Mouse (Mus musculus): ENCODE data around the gene Arfgap1. TPM values are rescaled to one million over a fixed set of nuclear protein-coding genes. Genes with fewer than 3 reads are reported as not detected.

Gene Arfgap1
- total RNA-seq, 4 experiments from 2014 or later: 31.7 to 34.2 (median 33.0) TPM

- DNase-seq (ENCODE audit: low spot score in 2 of 2): no peak
These were observed 18.6 kb downstream of the Arfgap1 start for GRCm38 (mm10) chr2:180985635-180986034.

- DNase-seq (ENCODE audit: low spot score in 2 of 2): no peak
These were observed 19.4 kb downstream of the Arfgap1 start, which contains the start of gene Col20a1 for GRCm38 (mm10) chr2:180986449-180986848. Col20a1 (plus strand) TSS chr2:180986535.

GRCm38 (mm10) chr2:180987001-180987400 is 20.0 kb downstream of the Arfgap1 start:
- DNase-seq (ENCODE audit: low spot score in 2 of 2): no peak

GRCm38 (mm10) chr2:180987432-180988030 is 20.5 kb downstream of the Arfgap1 start:
- DNase-seq (ENCODE audit: low spot score in 2 of 2): no peak

- DNase-seq (ENCODE audit: low spot score in 2 of 2): no peak
These were observed 21.4 kb downstream of the Arfgap1 start for GRCm38 (mm10) chr2:180988347-180988913.

- no peak for DNase-seq (ENCODE audit: low spot score in 2 of 2)
These were observed 21.9 kb downstream of the Arfgap1 start for GRCm38 (mm10) chr2:180988948-180989347.

- no peak for DNase-seq (ENCODE audit: low spot score in 2 of 2)
These were observed 23.3 kb downstream of the Arfgap1 start for GRCm38 (mm10) chr2:180990347-180990746.

- no peak for DNase-seq (ENCODE audit: low spot score in 2 of 2)
These were observed 27.3 kb downstream of the Arfgap1 start for GRCm38 (mm10) chr2:180994360-180994759.

- no peak for DNase-seq (ENCODE audit: low spot score in 2 of 2)
These were observed 28.4 kb downstream of the Arfgap1 start for GRCm38 (mm10) chr2:180995457-180995856.

GRCm38 (mm10) chr2:180996436-180996835 is 29.4 kb downstream of the Arfgap1 start:
- DNase-seq (ENCODE audit: low spot score in 2 of 2): no peak

- DNase-seq (ENCODE audit: low spot score in 2 of 2): no peak
These were observed 29.9 kb downstream of the Arfgap1 start for GRCm38 (mm10) chr2:180996905-180997304.

GRCm38 (mm10) chr2:181007054-181007453 is 40.0 kb downstream of the Arfgap1 start:
- DNase-seq (ENCODE audit: low spot score in 2 of 2): no peak

- no peak for DNase-seq (ENCODE audit: low spot score in 2 of 2)
These were observed 41.3 kb downstream of the Arfgap1 start for GRCm38 (mm10) chr2:181008339-181008738.

- no peak for DNase-seq (ENCODE audit: low spot score in 2 of 2)
These were observed 64.4 kb downstream of the Arfgap1 start for GRCm38 (mm10) chr2:181031406-181031934.

Other genes starting within 250 kb of the Arfgap1 start
- under 1 TPM in 1 of 4 experiments, not detected in 3; 0.25 TPM for gene Slc17a9, start 242.0 kb upstream of the Arfgap1 start, total RNA-seq (2022)
- gene Bhlhe23, start 190.3 kb upstream of the Arfgap1 start, total RNA-seq (2022): not detected
- gene Ythdf1, start 46.3 kb upstream of the Arfgap1 start, total RNA-seq (2022): 10 to 100 TPM; 35.2 to 43.3 (median 38.5) TPM
- not detected for gene Birc7, start 38.2 kb upstream of the Arfgap1 start, total RNA-seq (2022)
- 1 to 10 TPM in 1 of 4 experiments, not detected in 3; 1.4 TPM for gene Nkain4, start 12.5 kb upstream of the Arfgap1 start, total RNA-seq (2022)
- 1 to 10 TPM in 2 of 4 experiments, under 1 TPM in 2; 0.75 to 1.8 (median 1.2) TPM for gene Col20a1, start 19.3 kb downstream of the Arfgap1 start, total RNA-seq (2022)
- gene Chrna4, start 76.3 kb downstream of the Arfgap1 start, total RNA-seq (2022): under 1 TPM in 2 of 4 experiments, not detected in 2; 0.09 to 0.15 TPM
- gene Kcnq2, start 168.1 kb downstream of the Arfgap1 start, total RNA-seq (2022): under 1 TPM in 2 of 4 experiments, not detected in 2; 0.15 to 0.19 TPM
- 1,000 to 10,000 TPM; 1,913 to 2,067 (median 2,007) TPM for gene Eef1a2, start 189.8 kb downstream of the Arfgap1 start, total RNA-seq (2022)
- gene Ppdpf, start 220.0 kb downstream of the Arfgap1 start, total RNA-seq (2022): 10 to 100 TPM; 38.4 to 43.8 (median 40.1) TPM
- gene Ptk6, start 235.6 kb downstream of the Arfgap1 start, total RNA-seq (2022): not detected
- under 1 TPM in 2 of 4 experiments, not detected in 2; 0.22 to 0.24 TPM for gene Srms, start 246.0 kb downstream of the Arfgap1 start, total RNA-seq (2022)